Comparison of ENCODE assay signal across 27 mouse cellular contexts in the genomic region with DNA sequence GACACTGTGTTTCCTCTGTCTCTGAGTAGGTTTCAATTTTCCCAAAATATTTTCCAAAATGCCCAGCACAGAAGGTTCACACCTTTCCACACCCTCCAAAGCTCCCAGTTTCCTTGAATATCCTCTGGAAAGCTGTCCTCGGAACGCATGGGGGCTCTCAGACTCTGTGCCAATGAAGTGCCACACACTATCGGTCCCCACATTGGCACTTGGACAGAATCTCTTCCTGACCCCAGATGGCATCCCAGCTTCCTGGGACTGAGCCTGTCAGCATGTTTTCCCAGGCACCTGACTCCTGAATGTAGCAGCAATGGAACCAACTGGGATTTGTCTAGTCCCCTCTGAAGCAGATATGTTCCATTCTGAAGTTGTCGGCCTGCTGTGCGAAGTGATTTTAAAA. TPM values are rescaled to one million over a fixed set of nuclear protein-coding genes. Genes with fewer than 3 reads are reported as not detected.
DNase-seq lines count a peak whose midpoint lies in the region; ATAC-seq and TF ChIP-seq lines count a peak whose summit lies in the region.
"Had no signal": no experiment of that assay in that cellular context is flagged by ENCODE, and none has a peak within 500 bp of the region (broad histone marks: within the 10 kb centered on the region; RNA-seq: fewer than 3 reads in every experiment).

No protein-coding gene starts in this region.

- no peaks in the 10 kb centered on the region for H3K36me3 ChIP-seq in stomach, postnatal 0 days (ENCODE audit: control insufficient read depth, insufficient read depth, low read length)
- H3K36me3 ChIP-seq: embryonic facial prominence, embryonic 13.5 days; kidney, embryonic 15.5 days; limb, embryonic 15.5 days; liver, embryonic 15.5 days; lung, embryonic 15.5 days had no signal

- no peak overlapping the region for H3K9ac ChIP-seq in stomach, postnatal 0 days (ENCODE audit: low read length)
- H3K9ac ChIP-seq: embryonic facial prominence, embryonic 13.5 days; kidney, embryonic 15.5 days; limb, embryonic 15.5 days; liver, embryonic 15.5 days; lung, embryonic 15.5 days had no signal

- no peak for TF ChIP-seq CTCF in stomach, postnatal 0 days (IDR thresholded peaks at IDR 0.05; ENCODE audit: low read depth)

- no peaks in the 10 kb centered on the region for H3K4me1 ChIP-seq in stomach, postnatal 0 days (replicated peaks; ENCODE audit: control insufficient read depth, insufficient read depth)
- H3K4me1 ChIP-seq: embryonic facial prominence, embryonic 13.5 days; kidney, embryonic 15.5 days; limb, embryonic 15.5 days; liver, embryonic 15.5 days; lung, embryonic 15.5 days; megakaryocyte, embryonic 14.5 days had no signal

- H3K27me3 ChIP-seq in stomach, postnatal 0 days (ENCODE audit: control insufficient read depth, insufficient read depth, low read length) = no peaks in the 10 kb centered on the region
- H3K27me3 ChIP-seq: limb, embryonic 15.5 days; liver, embryonic 15.5 days had no signal

- ATAC-seq in stomach, postnatal 0 days (ENCODE audit: low FRiP score, low TSS enrichment) = no peak
- ATAC-seq: forebrain, embryonic 16.5 days; midbrain, embryonic 16.5 days had no signal

- intact Hi-C loops in left cerebral cortex, postnatal 4 days (cut with DNase I) = no loop called here
- intact Hi-C loops in left cerebral cortex, postnatal 14 days (cut with DNase I) = no loop called here

- peak; percentile 72 for DNase-seq in left cerebral cortex, postnatal 4 days
- no peak for DNase-seq in left cerebral cortex, postnatal 14 days (ENCODE audit: low spot score in 2 of 2)
- peak; percentile 62 for DNase-seq in cerebellum, adult 11 months
- peak; percentile 65 for DNase-seq in cerebellum, adult 8-10 months
- DNase-seq in cerebellum, postnatal 36 days = peak; percentile 68 to 70
- no peak for DNase-seq in frontal cortex, postnatal 14 days (ENCODE audit: low spot score in 2 of 2)
- DNase-seq in stomach, postnatal 0 days (ENCODE audit: low spot score) = no peak
- DNase-seq: adrenal gland, adult 8-10 months; embryo, embryonic 11 days; gastrocnemius, postnatal 36 days; kidney, adult 11 months; kidney, postnatal 36 days; lung, postnatal 36 days; right cerebral cortex, adult 18-20 months; right cerebral cortex, postnatal 4 days; thymus, postnatal 25 days had no signal

- no peak for TF ChIP-seq EP300 in stomach, postnatal 0 days (optimal IDR thresholded peaks at IDR 0.05)

- H3K4me2 ChIP-seq in stomach, postnatal 0 days (replicated peaks; ENCODE audit: low read depth) = no peak overlapping the region
- H3K4me2 ChIP-seq: embryonic facial prominence, embryonic 13.5 days; kidney, embryonic 15.5 days; limb, embryonic 15.5 days; liver, embryonic 15.5 days; lung, embryonic 15.5 days had no signal

- H3K27ac ChIP-seq in stomach, postnatal 0 days (replicated peaks) = no peak overlapping the region
- H3K27ac ChIP-seq: embryonic facial prominence, embryonic 13.5 days; kidney, embryonic 15.5 days; limb, embryonic 15.5 days; liver, embryonic 15.5 days; lung, embryonic 15.5 days had no signal

- H3K9me3 ChIP-seq in stomach, postnatal 0 days (ENCODE audit: control insufficient read depth, low read length) = no peaks in the 10 kb centered on the region
- H3K9me3 ChIP-seq: embryonic facial prominence, embryonic 13.5 days; kidney, embryonic 15.5 days; limb, embryonic 15.5 days; liver, embryonic 15.5 days; lung, embryonic 15.5 days; megakaryocyte, embryonic 14.5 days had no signal

- H3K4me3 ChIP-seq in stomach, postnatal 0 days (ENCODE audit: low read depth, low read length) = no peak overlapping the region
- H3K4me3 ChIP-seq: embryonic facial prominence, embryonic 13.5 days; erythroblast, embryonic 14.5 days; kidney, embryonic 15.5 days; limb, embryonic 15.5 days; liver, embryonic 15.5 days; lung, embryonic 15.5 days; megakaryocyte, embryonic 14.5 days had no signal

- WGBS in stomach, postnatal 0 days = 85% methylated on average over 5 of the region's 5 CpGs

RNA-seq across cellular contexts. Expression of gene Kcna1, which starts 20.8 kb away (rescaled TPM):
- 10 to 100 TPM in 1 of 2 experiments, 1 to 10 TPM in 1; 7.8 to 10.1 TPM for total RNA-seq in left cerebral cortex, postnatal 4 days (2021)
- total RNA-seq in left cerebral cortex, postnatal 14 days (2021) = 10 to 100 TPM; 66.9 to 73.4 TPM
- 0.62 and 0.69 TPM in 2 replicates for polyA plus RNA-seq in stomach, postnatal 0 days (2015; fragmentation: Nextera tagmentation; extraction: Ambion mirVana)
- total RNA-seq: MEL had no signal
- polyA plus RNA-seq: C2C12; erythroblast, embryonic 14.5 days; liver, embryonic 15.5 days had no signal

Comparison
In these comparisons a context has a peak if more than half of its experiments do, and no peak if none do; other contexts are left out.
1. DNase-seq: peak in left cerebral cortex, postnatal 4 days (single experiment), cerebellum, adult 11 months (single experiment), cerebellum, adult 8-10 months (single experiment) and cerebellum, postnatal 36 days (2 of 2); none in left cerebral cortex, postnatal 14 days (0 of 2), frontal cortex, postnatal 14 days (0 of 2) and stomach, postnatal 0 days (single experiment).
2. RNA of gene Kcna1, which starts 20.8 kb away (total RNA-seq): 66.9 to 73.4 TPM in left cerebral cortex, postnatal 14 days; 7.8 to 10.1 TPM in left cerebral cortex, postnatal 4 days; every median in the first group is over 4 times any median in the second.